Mouse (Mus musculus) embryonic facial prominence, embryonic 15.5 days (tissue): ENCODE measurements around the gene Cwc27. TPM values are rescaled to one million over a fixed set of nuclear protein-coding genes. Genes with fewer than 3 reads are reported as not detected.

Source experiments
- ATAC-seq: fragments of 200-750 bp; cut with Nextera tagmentation; 2 replicates; pipeline ENCODE4 v1.8.0; 2017; ENCODE audit warnings: low read depth, moderate TSS enrichment; ENCODE audit not compliant: insufficient number of reproducible peaks, low FRiP score, low TSS enrichment
- H3K27ac ChIP-seq: fragments of 300-500 bp; sonication (generic); replicated peaks from 2 replicates; pipeline ENCODE4 v1.5.1; 2015; ENCODE audit warnings: mild to moderate bottlenecking, inconsistent platforms
- H3K27me3 ChIP-seq: fragments of 300-500 bp; sonication (generic); 2 replicates; pipeline ENCODE4 v1.6.1; 2015; ENCODE audit warnings: inconsistent platforms
- H3K36me3 ChIP-seq: fragments of 300-500 bp; sonication (generic); 2 replicates; pipeline ENCODE4 v1.6.1; 2015; ENCODE audit warnings: mild to moderate bottlenecking, inconsistent platforms
- H3K4me1 ChIP-seq: fragments of 300-500 bp; sonication (generic); 2 replicates; pipeline ENCODE4 v1.6.1; 2015; ENCODE audit warnings: inconsistent platforms
- H3K4me2 ChIP-seq: fragments of 300-500 bp; sonication (generic); replicated peaks from 2 replicates; pipeline ENCODE4 v1.6.1; 2015; ENCODE audit warnings: mild to moderate bottlenecking, inconsistent platforms
- H3K4me3 ChIP-seq: fragments of 300-500 bp; sonication (generic); replicated peaks from 2 replicates; pipeline ENCODE4 v1.5.1; 2015; ENCODE audit warnings: mild to moderate bottlenecking, inconsistent platforms
- H3K9ac ChIP-seq: fragments of 300-500 bp; sonication (generic); 2 replicates; pipeline ENCODE4 v1.6.1; 2015; ENCODE audit warnings: inconsistent platforms
- H3K9me3 ChIP-seq: fragments of 300-500 bp; sonication (generic); replicated peaks from 2 replicates; pipeline ENCODE4 v1.6.1; 2016; ENCODE audit warnings: inconsistent platforms
- WGBS: fragments of 180-500 bp; shearing (Covaris S2); methylation state at CpG from one replicate; pipeline ENCODE4 v1.1.7; 2015; 5-methylcytosine and 5-hydroxymethylcytosine counted together
- polyA plus RNA-seq: library from polyadenylated mRNA; unstranded; fragments of >200 nt; fragmentation: Nextera tagmentation; extraction: Ambion mirVana; gene quantifications from 2 replicates; pipeline ENCODE4 v1.2.1, GENCODE M21; 2015

Cwc27 gene
- polyA plus RNA-seq, 1 experiment from 2014 or later, result 23.4 TPM

GRCm38 (mm10) chr13:104588383-104588782, 228.6 kb downstream of the Cwc27 start:
- WGBS, result 61% methylated on average over 5 of the region's 5 CpGs

More at GRCm38 (mm10) chr13:104588383-104588782, 228.6 kb downstream of the Cwc27 start:
- Histone ChIP-seq H3K27me3 (no peaks in the 10 kb centered on the region), H3K36me3 (no peaks in the 10 kb centered on the region), H3K9me3 (no peaks in the 10 kb centered on the region), H3K4me2 (no peak overlapping the region), H3K27ac (no peak overlapping the region), H3K4me1 (peaks cover 12% of the 10 kb centered on the region; the same call in 1 of the 2 replicates), H3K9ac (no peak overlapping the region), H3K4me3 (no peak overlapping the region)
- no peak for ATAC-seq

Other genes starting within 250 kb of the Cwc27 start
- 21.2 and 24.3 TPM in 2 replicates for gene Srek1ip1, start 24.7 kb downstream of the Cwc27 start, polyA plus RNA-seq
- 0.25 and 0.35 TPM in 2 replicates for gene Shisal2b, start 46.8 kb upstream of the Cwc27 start, polyA plus RNA-seq
- 3.9 and 4.3 TPM in 2 replicates for gene Rgs7bp, start 237.8 kb upstream of the Cwc27 start, polyA plus RNA-seq